ENCODE assay signal across 9 mouse cellular contexts in the genomic region with DNA sequence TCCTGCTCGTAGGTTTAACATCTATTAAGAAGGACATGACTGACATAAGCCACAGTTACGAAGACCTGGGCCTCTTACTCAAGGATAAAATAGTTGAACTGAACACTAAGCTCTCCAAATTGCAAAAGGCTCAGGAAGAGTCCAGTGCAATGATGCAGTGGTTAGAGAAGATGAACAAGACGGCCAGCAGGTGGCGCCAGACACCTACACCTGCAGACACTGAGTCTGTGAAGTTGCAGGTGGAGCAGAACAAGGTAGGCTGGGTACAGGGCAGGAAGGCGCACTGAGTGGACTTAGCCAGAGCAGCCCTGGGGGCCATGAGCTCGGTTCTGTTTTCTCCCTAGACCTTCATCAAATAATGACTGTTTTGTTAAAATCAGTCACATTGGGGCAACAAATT.
DNase-seq lines count a peak whose midpoint lies in the region; ATAC-seq and TF ChIP-seq lines count a peak whose summit lies in the region.
"Had no signal": no experiment of that assay in that cellular context is flagged by ENCODE, and none has a peak within 500 bp of the region (broad histone marks: within the 10 kb centered on the region; RNA-seq: fewer than 3 reads in every experiment).

No protein-coding gene starts in this region.

- no peaks in the 10 kb centered on the region for H3K27me3 ChIP-seq in forebrain, embryonic 14.5 days (replicated peaks; ENCODE audit: control insufficient read depth, insufficient read depth, low read length)
- no peaks in the 10 kb centered on the region for H3K27me3 ChIP-seq in hindbrain, embryonic 11.5 days (ENCODE audit: control insufficient read depth, insufficient read depth, low read length)
- no peaks in the 10 kb centered on the region for H3K27me3 ChIP-seq in lung, postnatal 0 days (replicated peaks; ENCODE audit: insufficient read depth, low read length)
- H3K27me3 ChIP-seq: megakaryocyte, embryonic 14.5 days had no signal

- H3K4me2 ChIP-seq in forebrain, embryonic 14.5 days (ENCODE audit: low read length): no peak overlapping the region
- H3K4me2 ChIP-seq in hindbrain, embryonic 11.5 days (replicated peaks; ENCODE audit: low read depth, low read length): no peak overlapping the region
- H3K4me2 ChIP-seq in lung, postnatal 0 days (replicated peaks; ENCODE audit: low read depth, low read length): no peak overlapping the region

- H3K4me1 ChIP-seq in ES-E14 (ENCODE audit: control insufficient read depth in 2 of 2, insufficient read depth in 2 of 2, low read length in 2 of 2, poor library complexity in 1 of 2): no peaks in the 10 kb centered on the region
- H3K4me1 ChIP-seq in forebrain, embryonic 14.5 days (ENCODE audit: control insufficient read depth, insufficient read depth, low read length): no peaks in the 10 kb centered on the region
- no peaks in the 10 kb centered on the region for H3K4me1 ChIP-seq in hindbrain, embryonic 11.5 days (replicated peaks; ENCODE audit: control insufficient read depth, insufficient read depth, low read length)
- H3K4me1 ChIP-seq in lung, postnatal 0 days (ENCODE audit: insufficient read depth, low read depth, low read length): no peaks in the 10 kb centered on the region

- no peak overlapping the region for H3K9ac ChIP-seq in ES-E14 (ENCODE audit: insufficient read depth, low read depth, low read length, poor library complexity, severe bottlenecking)
- H3K9ac ChIP-seq in forebrain, embryonic 14.5 days (ENCODE audit: low read length): no peak overlapping the region
- no peak overlapping the region for H3K9ac ChIP-seq in hindbrain, embryonic 11.5 days (ENCODE audit: low read depth, low read length)
- no peak overlapping the region for H3K9ac ChIP-seq in lung, postnatal 0 days (replicated peaks; ENCODE audit: low read depth)

- H3K4me3 ChIP-seq in ES-E14 (ENCODE audit: insufficient read depth in 1 of 2, low read depth in 1 of 2, low read length in 2 of 2, poor library complexity in 1 of 2, severe bottlenecking in 1 of 2): no peak overlapping the region
- no peak overlapping the region for H3K4me3 ChIP-seq in forebrain, embryonic 14.5 days (ENCODE audit: low read depth, low read length)
- no peak overlapping the region for H3K4me3 ChIP-seq in hindbrain, embryonic 11.5 days (ENCODE audit: low read depth, low read length)
- no peak overlapping the region for H3K4me3 ChIP-seq in lung, postnatal 0 days (ENCODE audit: low read depth, low read length)
- H3K4me3 ChIP-seq: megakaryocyte, embryonic 14.5 days had no signal

- in situ Hi-C loops in ES-E14 (cut with MboI; ENCODE audit: low sequenced_read_pairs in 2 of 2, unreplicated experiment in 2 of 2): loop anchor here in 1 of 2 experiments (10.0 kb wide), 1 partner anchor 186 kb away; no protein-coding TSS in a partner anchor

- peak; percentile 75 for DNase-seq in ES-E14 (ENCODE audit: low read depth, low spot score)
- peak; percentile 66 for DNase-seq in c-Kit-positive CD71-positive TER-119-positive erythroid progenitor cells, embryonic 14.5 days (ENCODE audit: low spot score)
- DNase-seq in forebrain, embryonic 14.5 days (ENCODE audit: low spot score): peak; percentile 83
- DNase-seq in hindbrain, embryonic 11.5 days (ENCODE audit: low spot score): peak; percentile 82
- DNase-seq in layer of hippocampus, adult 9-10 months (ENCODE audit: low spot score): peak; percentile 51
- DNase-seq in lung, postnatal 0 days (ENCODE audit: low spot score): peak; percentile 82
- DNase-seq in retina, adult 2 months (ENCODE audit: low read depth, low spot score): peak; percentile 69
- DNase-seq in thymus, postnatal 14 days: peak; percentile 83

- H3K9me3 ChIP-seq in ES-E14 (ENCODE audit: control insufficient read depth, insufficient read depth, low read depth, low read length): no peaks in the 10 kb centered on the region
- H3K9me3 ChIP-seq in forebrain, embryonic 14.5 days (replicated peaks; ENCODE audit: control insufficient read depth, low read length): no peaks in the 10 kb centered on the region
- H3K9me3 ChIP-seq in hindbrain, embryonic 11.5 days (ENCODE audit: control insufficient read depth, low read length): no peaks in the 10 kb centered on the region
- no peaks in the 10 kb centered on the region for H3K9me3 ChIP-seq in lung, postnatal 0 days (ENCODE audit: low read length)
- H3K9me3 ChIP-seq: megakaryocyte, embryonic 14.5 days had no signal

- WGBS in forebrain, embryonic 14.5 days: 30% methylated on average over 6 of the region's 6 CpGs
- 34% methylated on average over 6 of the region's 6 CpGs for WGBS in hindbrain, embryonic 11.5 days
- WGBS in lung, postnatal 0 days: 26% methylated on average over 6 of the region's 6 CpGs

- peaks cover 39% of the 10 kb centered on the region for H3K36me3 ChIP-seq in ES-E14 (ENCODE audit: control insufficient read depth, insufficient read depth, low read length, poor library complexity, severe bottlenecking)
- H3K36me3 ChIP-seq in forebrain, embryonic 14.5 days (ENCODE audit: control insufficient read depth, insufficient read depth, low read length): peaks cover 63% of the 10 kb centered on the region
- no peaks in the 10 kb centered on the region for H3K36me3 ChIP-seq in hindbrain, embryonic 11.5 days (ENCODE audit: control insufficient read depth, insufficient read depth, low read length)
- no peaks in the 10 kb centered on the region for H3K36me3 ChIP-seq in lung, postnatal 0 days (ENCODE audit: insufficient read depth, low read length)

- no peak overlapping the region for H3K27ac ChIP-seq in ES-E14 (ENCODE audit: insufficient read depth, low read depth, low read length, poor library complexity, severe bottlenecking)
- no peak overlapping the region for H3K27ac ChIP-seq in forebrain, embryonic 14.5 days (ENCODE audit: low read depth, low read length)
- H3K27ac ChIP-seq in hindbrain, embryonic 11.5 days (ENCODE audit: low read depth, low read length): no peak overlapping the region
- H3K27ac ChIP-seq in lung, postnatal 0 days (ENCODE audit: low read length): no peak overlapping the region

- TF ChIP-seq EP300 in lung, postnatal 0 days (IDR thresholded peaks at IDR 0.05): no peak

- ATAC-seq in forebrain, embryonic 14.5 days: peak; percentile 82
- ATAC-seq in hindbrain, embryonic 11.5 days (ENCODE audit: low FRiP score): peak; percentile 67; the same call in 1 of the 2 replicates
- peak; percentile 75 for ATAC-seq in lung, postnatal 0 days

- TF ChIP-seq CTCF in lung, postnatal 0 days (IDR thresholded peaks at IDR 0.05): peak; percentile 98

TF ChIP-seq in ES-E14, 5 proteins besides CTCF, POLR2A, EP300 and RAD21:
- 0 out of 2 replicates have a peak, but pooled peaks have one; percentile 57 for TF ChIP-seq ZC3H11A (IDR thresholded peaks at IDR 0.05; ENCODE audit: borderline replicate concordance, low read depth, low read length)
- TF ChIP-seq MAFK (IDR thresholded peaks at IDR 0.05; ENCODE audit: insufficient read depth, low read depth, low read length): no peak
